Mouse (Mus musculus) left cerebral cortex, postnatal 10 days (tissue): ENCODE measurements around the gene Tff3. TPM values are rescaled to one million over a fixed set of nuclear protein-coding genes. Genes with fewer than 3 reads are reported as not detected.

Experiments
- DNase-seq, 2 experiments: peaks; one replicate each; pipeline ENCODE4 v3.0.0; 2021 to 2022; ENCODE audit warnings: low spot score in 2 of 2, mixed read lengths in 1 of 2; ENCODE audit errors: extremely low spot score in 1 of 2
- intact Hi-C: fragments of 180-260 bp; cut with DNase I; formaldehyde crosslinking; loops from one replicate; pipeline ENCODE4 v1.15.1; 2025
- total RNA-seq, 2 experiments: library from RNA; stranded (reverse); gene quantifications; 2 replicates each; pipeline ENCODE4 v1.2.3; 2021

The Tff3 gene
- total RNA-seq, 2 experiments from 2014 or later, result not detected

DNA sequence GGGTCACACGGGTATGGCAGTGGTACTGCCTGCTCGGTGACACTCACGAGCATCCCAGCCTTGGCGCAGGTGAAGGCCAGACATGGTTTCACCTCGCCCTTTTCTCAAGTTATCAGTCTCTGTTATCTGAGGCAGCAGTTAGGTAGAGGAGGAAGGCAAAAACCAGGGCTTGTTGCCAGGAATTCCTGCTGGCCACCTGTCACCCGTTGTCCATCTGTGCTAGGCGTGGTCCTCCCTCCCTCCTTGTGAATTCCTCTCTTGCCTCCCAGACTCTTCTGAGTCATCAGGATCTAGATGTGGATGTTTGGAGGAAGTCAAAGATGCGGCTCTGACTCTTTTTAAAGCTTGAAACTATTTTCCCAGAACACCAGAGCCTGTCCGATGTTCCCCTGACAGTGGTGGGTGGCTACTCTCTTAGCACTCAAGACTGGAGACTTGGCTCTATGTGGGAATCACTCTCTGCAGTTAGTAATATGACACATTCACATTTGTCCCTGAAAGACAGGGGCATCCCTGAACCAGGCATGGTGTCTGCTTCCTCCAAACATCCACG lies 1.9 kb upstream of the Tff3 start:
- intact Hi-C loops, result loop anchor here (10.0 kb wide), 1 partner anchor 143 kb away; the partner anchor contains the start of gene Rsph1

DNA sequence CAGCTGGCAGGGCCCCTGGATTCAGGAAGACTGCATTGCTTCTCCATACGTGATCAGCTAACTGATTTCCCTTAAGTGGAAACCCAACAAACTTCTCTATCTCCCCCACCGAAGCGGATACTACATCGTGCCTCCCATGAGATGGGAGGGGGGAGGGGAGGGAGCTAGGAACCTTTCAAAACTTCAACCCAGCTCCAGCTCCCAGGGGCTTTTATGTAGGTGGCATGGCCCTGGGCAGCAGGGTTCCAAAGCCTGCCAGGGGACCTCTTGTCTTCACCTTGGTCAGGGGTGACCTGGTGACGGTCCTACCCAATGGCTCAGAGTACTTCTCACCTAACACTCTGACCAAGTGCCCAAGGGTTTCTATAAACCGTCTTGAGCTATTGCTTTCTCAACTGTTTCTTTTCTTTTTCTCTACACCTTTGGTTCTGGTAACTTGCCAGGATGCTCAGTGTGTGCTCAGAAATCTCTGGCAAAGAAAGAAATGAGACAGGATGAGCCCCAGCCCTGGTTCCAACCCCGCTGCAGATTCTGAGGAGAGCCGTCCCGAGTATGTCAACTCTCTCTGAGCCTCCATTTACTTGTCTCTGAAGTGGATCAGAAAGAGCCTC lies 633 bp downstream of the Tff3 start:
- DNase-seq, result no peak
- intact Hi-C loops, result loop anchor here (10.0 kb wide), 1 partner anchor 356 kb away; no protein-coding TSS in a partner anchor

More for the DNA sequence above, 1.9 kb upstream of the Tff3 start:
- no peak for DNase-seq

GRCm38 (mm10) chr17:31125548-31126266 lies 3.7 kb downstream of the Tff3 start:
- intact Hi-C loops, result loop anchor here (10.0 kb wide), 1 partner anchor 359 kb away; no protein-coding TSS in a partner anchor
- no peak for DNase-seq

DNA sequence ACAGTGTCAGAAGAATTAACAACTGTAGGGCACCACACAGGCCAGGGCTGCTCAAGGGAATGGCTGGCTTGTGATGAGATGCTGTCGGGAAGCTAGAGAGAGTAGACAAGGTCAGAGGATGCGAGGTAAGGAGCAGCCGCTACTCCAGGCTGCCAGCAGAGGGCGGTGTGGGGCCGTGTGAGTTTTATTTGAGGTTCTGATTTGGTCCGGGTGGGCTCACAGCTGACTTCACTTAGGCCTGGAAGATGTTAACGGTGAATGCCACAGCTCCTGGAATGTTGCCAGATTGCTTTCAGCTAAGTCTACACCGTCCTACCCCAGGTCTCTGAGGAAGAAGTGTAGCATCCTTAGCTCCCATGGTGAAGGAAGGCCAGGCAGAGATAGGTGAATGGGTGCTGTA lies 7.5 kb downstream of the Tff3 start:
- intact Hi-C loops, result loop anchor here (10.0 kb wide), 1 partner anchor 363 kb away; no protein-coding TSS in a partner anchor
- DNase-seq, result peak in 1 of 2 experiments; percentile 68

- DNase-seq, result peak; percentile 68 to 85
- intact Hi-C loops, result loop anchor here (2.0 kb wide), 1 partner anchor 101 kb away; no protein-coding TSS in a partner anchor
These were observed 10.0 kb downstream of the Tff3 start for GRCm38 (mm10) chr17:31119429-31119828.

- intact Hi-C loops, result loop anchor here (2.0 kb wide), 1 partner anchor 99 kb away; no protein-coding TSS in a partner anchor
- no peak for DNase-seq
These were observed 11.5 kb downstream of the Tff3 start for GRCm38 (mm10) chr17:31117946-31118345.

- intact Hi-C loops, result no loop called here
- DNase-seq, result no peak
These were observed 13.4 kb downstream of the Tff3 start for GRCm38 (mm10) chr17:31116063-31116462.

DNA sequence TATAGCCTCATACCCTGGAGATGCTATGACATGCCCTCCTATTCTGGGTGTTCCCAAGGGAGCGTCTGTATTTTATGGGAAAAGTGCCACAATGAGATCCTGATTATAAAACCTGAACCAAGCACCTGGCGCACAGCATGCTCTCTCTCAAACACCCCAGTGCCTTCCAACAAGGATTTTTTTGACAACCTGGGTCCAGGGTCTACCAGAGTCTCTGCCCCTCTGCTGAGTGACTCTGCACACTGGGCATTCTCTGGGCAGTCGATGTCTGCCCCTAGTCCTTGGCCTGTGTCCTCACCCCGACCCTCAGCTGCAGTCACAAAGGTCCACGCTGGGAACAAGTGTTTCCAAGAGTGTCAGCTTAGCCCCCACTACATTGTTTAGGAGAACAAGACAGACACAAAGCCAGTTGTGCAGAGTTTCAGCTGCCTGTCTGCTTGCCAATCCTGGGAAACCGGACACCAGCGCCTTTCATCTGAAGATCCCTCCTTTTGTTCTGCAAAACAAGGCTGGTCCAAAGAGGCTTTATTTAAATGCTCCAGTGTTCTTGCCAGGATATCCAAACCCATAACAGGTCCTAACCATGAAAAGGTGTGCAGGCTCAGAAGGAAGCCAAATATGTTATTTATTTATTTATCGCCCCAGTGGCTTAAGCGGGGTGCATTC lies 16.1 kb downstream of the Tff3 start:
- no peak for DNase-seq
- intact Hi-C loops, result no loop called here

DNA sequence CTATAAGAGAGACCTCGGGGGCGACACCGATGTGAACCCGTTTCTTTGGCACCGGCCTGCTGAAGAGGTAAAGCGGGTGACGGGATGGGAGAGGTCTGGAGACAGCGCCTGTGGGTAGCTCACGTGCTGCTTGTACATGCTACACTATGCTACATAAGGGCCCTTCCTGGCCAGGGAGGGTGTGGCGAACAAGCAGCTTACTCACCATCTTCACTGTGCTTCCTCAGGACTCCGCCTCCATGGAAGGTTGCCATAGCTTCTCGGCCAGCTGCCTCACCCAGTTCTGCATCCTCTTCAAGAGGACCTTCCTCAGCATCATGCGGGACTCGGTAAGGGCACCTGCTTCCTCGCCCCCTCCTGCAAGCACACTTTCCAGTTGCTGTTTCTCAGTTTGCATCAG lies 21.1 kb downstream of the Tff3 start:
- intact Hi-C loops, result no loop called here
- DNase-seq, result no peak

DNA sequence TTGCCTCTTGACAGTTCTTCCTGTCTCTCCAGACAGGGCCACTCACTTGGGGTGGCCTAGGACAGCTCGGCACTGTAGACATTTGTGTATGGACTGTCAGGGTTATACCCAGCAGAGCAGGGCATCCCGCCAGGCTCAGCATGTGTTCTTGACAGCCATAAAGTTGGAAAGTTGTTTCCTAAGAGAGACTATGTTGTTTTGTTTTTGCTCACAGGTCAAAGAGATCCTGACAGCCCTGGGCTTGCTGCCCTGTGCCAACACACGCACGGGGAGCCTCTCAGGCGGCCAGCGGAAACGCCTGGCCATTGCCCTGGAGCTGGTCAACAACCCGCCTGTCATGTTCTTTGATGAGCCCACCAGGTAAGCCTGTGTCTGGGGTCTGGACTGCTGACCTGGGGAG lies 25.6 kb downstream of the Tff3 start:
- intact Hi-C loops, result no loop called here
- peak in 1 of 2 experiments; percentile 54 for DNase-seq

- no peak for DNase-seq
- intact Hi-C loops, result no loop called here
These were observed 26.4 kb downstream of the Tff3 start for GRCm38 (mm10) chr17:31103007-31103570.

DNA sequence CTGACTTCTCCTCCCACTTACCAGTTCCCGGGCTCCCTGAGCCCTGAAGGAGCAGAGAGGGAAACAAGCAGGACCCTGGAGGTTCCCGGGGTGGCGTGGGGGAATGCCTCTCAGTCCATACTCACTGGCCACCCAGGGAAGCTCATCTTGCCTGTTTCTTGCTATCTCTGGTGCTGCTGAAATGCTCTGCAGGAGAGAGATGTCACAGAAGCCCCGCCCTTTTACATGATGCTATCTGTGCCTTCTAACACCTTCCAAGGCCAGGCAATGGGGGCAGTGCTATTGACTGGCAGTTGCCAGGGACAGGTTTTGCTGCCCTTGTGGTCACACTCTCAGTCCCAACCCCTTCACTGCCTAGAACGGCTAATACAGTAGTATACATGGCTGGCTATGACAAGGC lies 30.7 kb downstream of the Tff3 start:
- intact Hi-C loops, result no loop called here
- no peak for DNase-seq

GRCm38 (mm10) chr17:31096893-31097292 lies 32.6 kb downstream of the Tff3 start:
- intact Hi-C loops, result no loop called here
- no peak for DNase-seq

DNA sequence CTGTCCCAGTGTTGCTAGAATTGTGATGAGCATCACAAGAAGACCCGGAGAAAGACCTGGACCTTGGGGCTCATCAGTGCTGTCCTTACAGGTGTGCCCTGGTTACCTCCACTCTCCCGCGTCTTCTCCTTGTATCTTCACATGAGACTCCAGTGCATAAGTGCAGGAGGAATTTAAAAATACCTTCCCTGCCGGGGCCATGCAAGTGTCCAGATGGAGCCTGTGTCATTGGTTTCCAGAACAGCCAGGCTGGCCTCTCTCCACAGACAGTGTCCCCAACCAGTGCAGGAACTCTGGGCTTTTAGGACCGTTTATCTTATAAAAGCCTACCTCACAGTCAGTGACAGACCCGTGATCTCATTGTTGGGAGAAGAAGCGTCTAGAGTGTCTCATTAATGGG lies 33.9 kb downstream of the Tff3 start:
- no peak for DNase-seq
- intact Hi-C loops, result no loop called here

GRCm38 (mm10) chr17:31094781-31095180 lies 34.7 kb downstream of the Tff3 start:
- intact Hi-C loops, result no loop called here
- DNase-seq, result no peak

GRCm38 (mm10) chr17:31091023-31091735 lies 38.3 kb downstream of the Tff3 start:
- intact Hi-C loops, result no loop called here
- DNase-seq, result no peak

- intact Hi-C loops, result no loop called here
- no peak for DNase-seq
These were observed 39.6 kb downstream of the Tff3 start for GRCm38 (mm10) chr17:31089848-31090247.

DNA sequence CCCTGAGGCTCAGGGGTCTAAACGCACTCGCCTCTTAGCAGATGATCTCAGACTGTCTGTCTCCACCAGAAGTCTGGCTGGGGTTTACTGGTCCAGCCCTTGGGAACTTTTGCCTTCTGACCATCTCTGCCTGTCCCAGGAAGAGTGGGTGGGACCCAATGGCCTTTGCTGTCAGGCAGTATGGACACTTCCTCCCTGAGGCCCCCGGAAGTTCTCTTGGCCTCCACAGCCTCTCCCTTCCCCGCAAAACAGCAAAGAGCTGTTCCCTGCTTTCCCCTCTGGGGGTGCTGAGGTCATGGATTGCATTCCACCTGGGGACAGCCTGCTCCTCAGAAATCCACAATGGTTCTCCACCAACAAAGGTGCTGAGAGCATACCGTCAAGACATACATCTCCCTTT lies 40.7 kb downstream of the Tff3 start:
- DNase-seq, result peak in 1 of 2 experiments; percentile 47
- intact Hi-C loops, result no loop called here
